Mouse (Mus musculus) adrenal gland, adult 2 months (tissue): Measurements from ENCODE around the gene Tmem125. TPM values are rescaled to one million over a fixed set of nuclear protein-coding genes. Genes with fewer than 3 reads are reported as not detected.

ENCODE experiments used
- DNase-seq: peaks from one replicate; pipeline ENCODE4 v3.0.0; 2021
- long read RNA-seq: library from polyadenylated mRNA; stranded (forward); transcript quantifications from one replicate; pipeline ENCODE4 v2.0.0, GENCODE M21; 2021
- polyA plus RNA-seq: library from polyadenylated mRNA; depleted of rRNA; stranded (reverse); fragments of >200 nt; gene quantifications from 2 replicates; pipeline ENCODE4 v1.2.3, GENCODE M21; 2012; rRNA removed
- total RNA-seq, 2 experiments: library from RNA; stranded (reverse); gene quantifications; 2 replicates each; pipeline ENCODE4 v1.2.3; 2021

The Tmem125 gene
- total RNA-seq, result under 1 TPM in 1 of 2 experiments, not detected in 1; 0.21 TPM
- polyA plus RNA-seq, result 0.17 and 0.33 TPM in 2 replicates
- long read RNA-seq, result 0 reads

GRCm38 (mm10) chr4:118543592-118544260, at the start of gene Tmem125:
TSS of gene Tmem125 (minus strand) at chr4:118544044.
- peak; percentile 77 for DNase-seq

GRCm38 (mm10) chr4:118589733-118590130, 45.9 kb upstream of the Tmem125 start:
- DNase-seq, result no peak

GRCm38 (mm10) chr4:118589053-118589732, 45.3 kb upstream of the Tmem125 start:
- no peak for DNase-seq

DNA sequence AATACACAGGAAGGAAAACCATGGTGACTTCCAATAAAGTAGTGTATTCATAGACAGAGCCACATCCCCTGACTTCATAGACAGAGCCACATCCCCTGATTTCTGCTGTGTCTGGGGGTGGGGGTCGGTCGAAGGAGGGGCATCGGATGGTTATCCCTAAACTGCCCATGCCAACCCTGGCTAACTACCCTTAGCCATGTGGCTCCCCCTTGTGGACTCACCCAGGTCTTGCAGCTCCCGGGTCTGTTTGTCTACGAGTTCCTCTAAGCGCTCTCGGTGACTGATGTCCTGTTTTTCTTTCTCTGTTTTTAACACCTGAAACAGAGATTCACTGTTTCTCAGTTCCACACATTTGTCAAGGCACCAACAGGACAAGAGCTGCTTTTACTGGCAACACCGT, 38.8 kb upstream of the Tmem125 start:
- no peak for DNase-seq

DNA sequence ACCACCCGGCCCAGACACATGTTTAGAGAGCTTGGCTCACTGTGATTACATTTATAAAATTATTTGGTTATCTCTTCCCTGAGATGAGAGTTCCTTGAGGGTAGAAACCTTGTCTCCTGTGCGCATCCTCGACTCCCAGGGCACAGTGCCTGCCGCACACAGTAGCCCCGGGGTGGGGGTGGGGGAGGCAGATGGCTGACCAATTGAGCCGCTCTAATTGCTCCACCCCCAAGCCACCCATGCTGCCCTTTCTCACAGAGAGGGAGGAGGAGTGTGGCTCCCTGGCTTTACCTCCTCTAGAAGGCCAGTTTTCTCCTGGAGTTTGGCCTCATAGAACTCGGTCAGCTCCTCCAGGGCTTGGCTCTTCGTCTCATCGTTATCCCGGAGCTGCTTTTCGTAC, 37.7 kb upstream of the Tmem125 start:
- DNase-seq, result no peak

- DNase-seq, result peak; percentile 10
These were observed 35.5 kb upstream of the Tmem125 start for GRCm38 (mm10) chr4:118579313-118579712.

GRCm38 (mm10) chr4:118576097-118576496, 32.3 kb upstream of the Tmem125 start:
- peak; percentile 63 for DNase-seq

GRCm38 (mm10) chr4:118571441-118571840, 27.6 kb upstream of the Tmem125 start:
- DNase-seq, result no peak

GRCm38 (mm10) chr4:118569320-118569719, 25.5 kb upstream of the Tmem125 start:
- no peak for DNase-seq

DNA sequence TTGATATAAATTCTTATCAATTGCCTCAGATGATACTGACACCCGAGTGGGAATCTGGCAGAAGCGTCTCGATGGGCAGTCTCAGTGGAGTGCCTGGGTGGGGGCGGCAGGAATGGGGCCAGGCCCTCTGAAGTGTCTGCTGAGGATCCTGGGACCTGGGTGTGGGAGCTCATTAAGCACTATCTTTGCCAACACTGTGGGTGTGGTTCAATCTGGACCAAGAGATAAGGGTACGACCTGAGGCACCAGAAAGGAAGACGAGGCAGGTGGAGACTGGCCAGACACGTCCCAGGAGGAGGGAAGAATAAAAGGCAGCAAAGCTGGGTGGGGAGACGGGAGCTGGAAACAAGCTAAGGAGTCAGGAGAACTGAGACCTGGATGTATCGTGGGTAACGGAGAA, 24.9 kb upstream of the Tmem125 start:
- no peak for DNase-seq

DNA sequence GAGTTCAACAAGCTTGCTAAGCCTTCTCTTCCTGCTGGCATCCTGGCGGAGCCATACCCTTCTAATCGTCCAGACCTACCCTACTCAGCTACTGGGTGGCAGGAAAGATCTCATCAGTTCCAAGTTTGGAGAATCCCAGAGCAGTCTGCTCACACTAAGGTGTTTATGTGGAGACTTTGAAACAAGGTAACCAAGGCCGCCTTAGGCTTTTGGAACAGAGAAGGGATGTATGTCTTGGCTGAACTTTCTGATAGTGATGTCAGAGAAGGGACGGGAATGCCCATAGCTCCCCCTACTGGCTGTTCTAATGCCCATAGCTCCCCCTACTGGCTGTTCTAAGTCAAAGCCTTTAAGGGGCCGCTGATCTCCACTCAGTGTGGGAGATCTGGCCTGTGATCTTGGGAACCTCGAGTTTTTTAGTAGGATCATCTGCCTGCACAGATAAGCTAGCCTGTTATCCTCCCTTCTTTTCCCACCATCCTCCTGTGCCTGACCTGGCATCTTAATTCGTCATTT, 22.4 kb upstream of the Tmem125 start:
- peak; percentile 34 for DNase-seq

DNA sequence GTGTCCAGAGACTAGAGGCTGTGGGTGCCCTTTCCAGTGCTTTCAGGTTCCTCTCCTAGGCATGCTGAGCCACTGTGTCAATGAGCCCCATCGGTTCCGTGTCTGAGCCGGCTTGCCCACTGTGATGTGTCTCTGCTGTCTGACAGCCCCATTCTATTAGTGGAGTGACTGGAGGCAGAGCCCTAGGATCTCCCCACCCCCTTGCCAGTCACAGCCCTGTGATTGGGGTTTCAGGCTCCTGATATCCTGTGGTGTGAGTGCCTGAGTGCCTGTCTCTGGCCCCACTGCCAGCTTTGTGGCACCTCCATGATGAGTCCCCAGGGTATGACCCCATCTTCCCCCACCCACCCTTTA, 21.1 kb upstream of the Tmem125 start:
- no peak for DNase-seq

GRCm38 (mm10) chr4:118564062-118564925, 20.4 kb upstream of the Tmem125 start:
- DNase-seq, result no peak

DNA sequence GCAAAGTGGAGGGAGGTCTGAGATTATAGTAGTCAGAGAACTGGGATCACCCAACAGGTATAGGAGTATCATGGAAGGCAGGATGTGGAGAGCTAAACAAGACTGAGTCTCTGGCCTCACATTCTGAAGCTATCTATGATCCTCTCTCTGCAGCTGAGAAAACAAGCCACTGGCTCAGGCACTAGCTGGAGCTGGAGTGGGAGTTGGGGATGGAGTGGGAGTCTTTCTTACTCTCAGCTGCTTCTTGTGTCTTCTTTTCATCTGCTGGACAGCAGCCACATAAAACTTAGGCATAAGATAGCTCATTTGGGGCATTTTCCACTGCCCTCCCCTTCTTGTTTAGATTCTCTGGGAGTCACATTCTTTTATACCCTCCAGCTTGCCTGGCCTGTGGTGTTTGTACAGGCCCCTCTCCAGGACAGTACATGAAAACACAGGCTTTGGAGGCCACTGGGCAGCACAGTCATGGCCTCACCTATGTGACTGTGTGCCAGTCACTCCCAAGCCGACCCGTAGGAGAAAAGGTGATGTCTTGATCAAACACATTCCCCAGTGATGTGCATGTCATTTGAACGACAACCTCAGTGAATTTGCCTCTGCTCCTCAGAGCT, 9.3 kb upstream of the Tmem125 start:
- DNase-seq, result no peak

- DNase-seq, result peak; percentile 15
These were observed 4.3 kb upstream of the Tmem125 start for GRCm38 (mm10) chr4:118548130-118548480.

- peak; percentile 68 for DNase-seq
These were observed 3.7 kb upstream of the Tmem125 start for GRCm38 (mm10) chr4:118547424-118548129.

DNA sequence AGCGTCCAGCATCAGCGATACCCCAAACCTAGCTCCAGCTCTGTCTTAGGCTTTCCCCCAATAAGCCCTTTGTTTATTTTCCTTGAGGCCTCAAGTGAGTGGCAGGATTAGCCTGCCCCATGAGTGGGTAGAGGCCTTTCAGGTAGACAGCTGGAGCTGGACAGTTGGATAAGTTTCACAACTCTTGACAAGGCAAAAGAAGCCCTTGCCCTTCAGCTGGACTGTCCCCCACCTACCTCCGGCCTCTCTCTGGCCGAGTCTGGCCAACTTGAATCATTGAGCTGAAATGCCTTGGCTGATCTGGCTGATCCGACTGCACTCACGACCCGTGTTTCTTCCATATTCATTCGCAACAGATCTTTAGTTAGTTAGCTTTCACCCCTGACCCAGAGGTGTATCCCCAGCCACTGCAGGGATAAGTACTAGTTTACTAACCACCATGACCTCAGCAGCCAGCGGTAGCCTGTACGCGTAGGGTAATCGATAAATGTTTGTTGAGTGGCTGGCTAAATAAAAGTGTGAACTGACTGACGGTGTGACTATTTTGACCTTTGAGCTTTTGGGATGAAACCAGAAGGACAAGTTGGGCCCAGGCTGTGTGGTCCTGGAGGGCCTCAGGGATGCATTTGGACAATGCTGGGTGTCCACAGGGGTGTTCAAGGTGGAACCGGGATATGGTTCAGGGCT, 740 bp upstream of the Tmem125 start:
- DNase-seq, result no peak

DNA sequence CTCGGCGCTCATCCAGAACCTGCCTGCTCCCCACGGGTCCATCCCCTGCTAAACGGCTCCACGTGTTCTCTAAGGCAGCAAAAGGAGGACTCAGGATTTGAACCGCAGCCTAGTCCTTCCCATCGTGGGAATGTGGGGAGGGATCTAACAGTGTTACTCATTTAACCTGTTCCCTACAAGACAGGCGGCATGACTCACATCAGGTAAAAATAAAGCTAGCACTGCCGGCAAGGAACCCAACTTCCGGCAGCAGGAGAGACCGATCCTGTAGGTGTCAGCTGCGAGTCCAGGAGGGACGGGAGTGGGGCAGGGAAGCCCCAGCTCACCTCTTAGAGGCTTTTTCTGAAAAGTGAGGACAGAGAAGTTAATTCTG, 700 bp downstream of the Tmem125 start:
- peak; percentile 6 for DNase-seq

- DNase-seq, result no peak
These were observed 1.2 kb downstream of the Tmem125 start for GRCm38 (mm10) chr4:118542510-118543157.

- DNase-seq, result no peak
These were observed 3.9 kb downstream of the Tmem125 start for GRCm38 (mm10) chr4:118539904-118540303.
